Mouse (Mus musculus) brain, embryonic 14.5 days (tissue): ENCODE measurements around the gene Helq.

Source experiments
- CTCF ChIP-seq: fragments of 200-500 bp; IDR thresholded peaks from 2 replicates; pipeline ENCODE4 v1.5.1; 2012; ENCODE audit warnings: inconsistent platforms, mild to moderate bottlenecking, moderate library complexity, borderline replicate concordance; ENCODE audit not compliant: insufficient read depth, insufficient read length; ENCODE audit errors: extremely low read depth
- POLR2A ChIP-seq: fragments of 200-500 bp; IDR thresholded peaks from 2 replicates; pipeline ENCODE4 v1.6.1; 2012; ENCODE audit warnings: mild to moderate bottlenecking, inconsistent platforms, borderline replicate concordance; ENCODE audit not compliant: poor library complexity, insufficient read depth, insufficient read length, severe bottlenecking; ENCODE audit errors: extremely low read depth

GRCm38 (mm10) chr5:100822826-100823225 is 24.4 kb upstream of the Helq start:
- TF ChIP-seq CTCF (no peak), POLR2A (no peak)
